Mouse (Mus musculus): ENCODE results near the gene Pakap. TPM values are rescaled to one million over a fixed set of nuclear protein-coding genes. Genes with fewer than 3 reads are reported as not detected.
A peak's percentile ranks its signal among the peaks of the same experiment; 100 is the strongest.

The Pakap gene
- 21.1 and 22.3 TPM in 2 replicates for polyA plus RNA-seq (2014; fragmentation: Nextera tagmentation; extraction: Ambion mirVana)

- under 1% methylated on average over 42 of the region's 51 CpGs for WGBS
- peak within 1 kb of the TSS; percentile 55 for H3K9ac ChIP-seq (ENCODE audit: low read length)
These were observed at the start of gene Pakap for GRCm38 (mm10) chr4:57567666-57568206. Gene Pakap, plus strand, starts transcription at chr4:57568179.

GRCm38 (mm10) chr4:57523456-57523855, 44.5 kb upstream of the Pakap start:
- no peaks in the 10 kb centered on the region for H3K9me3 ChIP-seq (ENCODE audit: control insufficient read depth, low read length)
- no peaks in the 10 kb centered on the region for H3K4me1 ChIP-seq (replicated peaks; ENCODE audit: control insufficient read depth, insufficient read depth, low read length)
- no peak for DNase-seq (ENCODE audit: low spot score)
- H3K36me3 ChIP-seq (ENCODE audit: control insufficient read depth, insufficient read depth, low read length), result no peaks in the 10 kb centered on the region
- no peak overlapping the region for H3K9ac ChIP-seq (ENCODE audit: low read length)
- WGBS, result 95% methylated on average over 15 of the region's 15 CpGs
- H3K4me3 ChIP-seq (ENCODE audit: low read depth, low read length), result no peak overlapping the region
- H3K4me2 ChIP-seq (ENCODE audit: low read depth, low read length, severe bottlenecking), result no peak overlapping the region
- no peak overlapping the region for H3K27ac ChIP-seq (ENCODE audit: low read depth, low read length)
- no peak for ATAC-seq (replicated peaks; ENCODE audit: low FRiP score)
- H3K27me3 ChIP-seq (ENCODE audit: control insufficient read depth, insufficient read depth, low read length), result no peaks in the 10 kb centered on the region

More at GRCm38 (mm10) chr4:57567666-57568206, at the start of gene Pakap:
- Histone ChIP-seq H3K9me3 (ENCODE audit: control insufficient read depth, low read length) (no peaks in the 10 kb centered on the region), H3K4me3 (ENCODE audit: low read depth, low read length) (peak within 1 kb of the TSS; percentile 52), H3K4me1 (replicated peaks; ENCODE audit: control insufficient read depth, insufficient read depth, low read length) (no peaks in the 10 kb centered on the region), H3K36me3 (ENCODE audit: control insufficient read depth, insufficient read depth, low read length) (no peaks in the 10 kb centered on the region), H3K27ac (ENCODE audit: low read depth, low read length) (no peak within 1 kb of the TSS), H3K27me3 (ENCODE audit: control insufficient read depth, insufficient read depth, low read length) (peaks cover 6% of the 10 kb centered on the region; the same call in 1 of the 2 replicates), H3K4me2 (ENCODE audit: low read depth, low read length, severe bottlenecking) (peak within 1 kb of the TSS; percentile 92)
- DNase-seq (ENCODE audit: low spot score) (peak; percentile 82), ATAC-seq (replicated peaks; ENCODE audit: low FRiP score) (peak; percentile 83)

GRCm38 (mm10) chr4:57524461-57524860, 43.5 kb upstream of the Pakap start:
- Histone ChIP-seq H3K9ac (ENCODE audit: low read length) (no peak overlapping the region), H3K36me3 (ENCODE audit: control insufficient read depth, insufficient read depth, low read length) (no peaks in the 10 kb centered on the region), H3K4me3 (ENCODE audit: low read depth, low read length) (no peak overlapping the region), H3K27me3 (ENCODE audit: control insufficient read depth, insufficient read depth, low read length) (no peaks in the 10 kb centered on the region), H3K9me3 (ENCODE audit: control insufficient read depth, low read length) (no peaks in the 10 kb centered on the region), H3K4me2 (ENCODE audit: low read depth, low read length, severe bottlenecking) (no peak overlapping the region), H3K27ac (ENCODE audit: low read depth, low read length) (no peak overlapping the region), H3K4me1 (replicated peaks; ENCODE audit: control insufficient read depth, insufficient read depth, low read length) (no peaks in the 10 kb centered on the region)
- no peak for DNase-seq (ENCODE audit: low spot score)
- no peak for ATAC-seq (replicated peaks; ENCODE audit: low FRiP score)
- WGBS, result 88% methylated on average over 3 of the region's 3 CpGs

- Histone ChIP-seq H3K9ac (ENCODE audit: low read length) (no peak overlapping the region), H3K27me3 (ENCODE audit: control insufficient read depth, insufficient read depth, low read length) (no peaks in the 10 kb centered on the region), H3K27ac (ENCODE audit: low read depth, low read length) (no peak overlapping the region), H3K36me3 (ENCODE audit: control insufficient read depth, insufficient read depth, low read length) (no peaks in the 10 kb centered on the region), H3K4me3 (ENCODE audit: low read depth, low read length) (no peak overlapping the region), H3K4me2 (ENCODE audit: low read depth, low read length, severe bottlenecking) (no peak overlapping the region), H3K4me1 (replicated peaks; ENCODE audit: control insufficient read depth, insufficient read depth, low read length) (no peaks in the 10 kb centered on the region), H3K9me3 (ENCODE audit: control insufficient read depth, low read length) (no peaks in the 10 kb centered on the region)
- 90% methylated on average over 9 of the region's 9 CpGs for WGBS
- DNase-seq (ENCODE audit: low spot score), result no peak
- ATAC-seq (replicated peaks; ENCODE audit: low FRiP score), result no peak
These were observed 42.6 kb upstream of the Pakap start for GRCm38 (mm10) chr4:57525221-57526011.

GRCm38 (mm10) chr4:57528296-57528695, 39.7 kb upstream of the Pakap start:
- Histone ChIP-seq H3K27ac (ENCODE audit: low read depth, low read length) (no peak overlapping the region), H3K4me3 (ENCODE audit: low read depth, low read length) (no peak overlapping the region), H3K9ac (ENCODE audit: low read length) (no peak overlapping the region), H3K4me1 (replicated peaks; ENCODE audit: control insufficient read depth, insufficient read depth, low read length) (no peaks in the 10 kb centered on the region), H3K4me2 (ENCODE audit: low read depth, low read length, severe bottlenecking) (no peak overlapping the region), H3K27me3 (ENCODE audit: control insufficient read depth, insufficient read depth, low read length) (no peaks in the 10 kb centered on the region), H3K36me3 (ENCODE audit: control insufficient read depth, insufficient read depth, low read length) (no peaks in the 10 kb centered on the region), H3K9me3 (ENCODE audit: control insufficient read depth, low read length) (no peaks in the 10 kb centered on the region)
- no peak for DNase-seq (ENCODE audit: low spot score)
- no peak for ATAC-seq (replicated peaks; ENCODE audit: low FRiP score)

GRCm38 (mm10) chr4:57533686-57534085, 34.3 kb upstream of the Pakap start:
- WGBS, result 82% methylated on average over 6 of the region's 6 CpGs
- H3K36me3 ChIP-seq (ENCODE audit: control insufficient read depth, insufficient read depth, low read length), result no peaks in the 10 kb centered on the region

GRCm38 (mm10) chr4:57534232-57534631, 33.7 kb upstream of the Pakap start:
- Histone ChIP-seq H3K27ac (ENCODE audit: low read depth, low read length) (no peak overlapping the region), H3K4me2 (ENCODE audit: low read depth, low read length, severe bottlenecking) (no peak overlapping the region), H3K4me3 (ENCODE audit: low read depth, low read length) (no peak overlapping the region), H3K9me3 (ENCODE audit: control insufficient read depth, low read length) (no peaks in the 10 kb centered on the region), H3K27me3 (ENCODE audit: control insufficient read depth, insufficient read depth, low read length) (no peaks in the 10 kb centered on the region), H3K36me3 (ENCODE audit: control insufficient read depth, insufficient read depth, low read length) (no peaks in the 10 kb centered on the region), H3K4me1 (replicated peaks; ENCODE audit: control insufficient read depth, insufficient read depth, low read length) (no peaks in the 10 kb centered on the region; the same call in 1 of the 2 replicates), H3K9ac (ENCODE audit: low read length) (no peak overlapping the region)
- DNase-seq (ENCODE audit: low spot score) (no peak), ATAC-seq (replicated peaks; ENCODE audit: low FRiP score) (no peak)
- 78% methylated on average over 6 of the region's 6 CpGs for WGBS

More at GRCm38 (mm10) chr4:57533686-57534085, 34.3 kb upstream of the Pakap start:
- no peaks in the 10 kb centered on the region for H3K27me3 ChIP-seq (ENCODE audit: control insufficient read depth, insufficient read depth, low read length)
- H3K4me1 ChIP-seq (replicated peaks; ENCODE audit: control insufficient read depth, insufficient read depth, low read length), result no peaks in the 10 kb centered on the region; the same call in 1 of the 2 replicates
- ATAC-seq (replicated peaks; ENCODE audit: low FRiP score) (no peak), DNase-seq (ENCODE audit: low spot score) (no peak)
- no peak overlapping the region for H3K27ac ChIP-seq (ENCODE audit: low read depth, low read length)
- no peak overlapping the region for H3K9ac ChIP-seq (ENCODE audit: low read length)
- H3K4me3 ChIP-seq (ENCODE audit: low read depth, low read length), result no peak overlapping the region
- no peak overlapping the region for H3K4me2 ChIP-seq (ENCODE audit: low read depth, low read length, severe bottlenecking)
- no peaks in the 10 kb centered on the region for H3K9me3 ChIP-seq (ENCODE audit: control insufficient read depth, low read length)

GRCm38 (mm10) chr4:57535087-57535486, 32.9 kb upstream of the Pakap start:
- DNase-seq (ENCODE audit: low spot score), result no peak
- WGBS, result 88% methylated on average over 4 of the region's 4 CpGs

More at GRCm38 (mm10) chr4:57535087-57535486, 32.9 kb upstream of the Pakap start:
- Histone ChIP-seq H3K4me3 (ENCODE audit: low read depth, low read length) (no peak overlapping the region), H3K9ac (ENCODE audit: low read length) (no peak overlapping the region), H3K9me3 (ENCODE audit: control insufficient read depth, low read length) (no peaks in the 10 kb centered on the region), H3K27ac (ENCODE audit: low read depth, low read length) (no peak overlapping the region), H3K36me3 (ENCODE audit: control insufficient read depth, insufficient read depth, low read length) (no peaks in the 10 kb centered on the region), H3K4me2 (ENCODE audit: low read depth, low read length, severe bottlenecking) (no peak overlapping the region), H3K27me3 (ENCODE audit: control insufficient read depth, insufficient read depth, low read length) (no peaks in the 10 kb centered on the region), H3K4me1 (replicated peaks; ENCODE audit: control insufficient read depth, insufficient read depth, low read length) (no peaks in the 10 kb centered on the region; the same call in 1 of the 2 replicates)
- no peak for ATAC-seq (replicated peaks; ENCODE audit: low FRiP score)
